Mouse (Mus musculus): Measurements from ENCODE around the gene Cts3.
"Not testable (repeated sequence)": the region's sequence is repeated elsewhere in the genome, so short reads cannot be mapped to it uniquely, and the experiment has no call there.

Cts3 gene

GRCm38 (mm10) chr13:61570027-61570426 lies at the start of gene Cts3:
Gene Cts3 (minus strand): TSS chr13:61570127.
- DNase-seq (ENCODE audit: low spot score) = no peak

GRCm38 (mm10) chr13:61568074-61568473 lies 1.9 kb downstream of the Cts3 start, which contains the start of gene Gm49352:
Gene Gm49352 (minus strand): TSS chr13:61568174.
- not testable (repeated sequence) for DNase-seq (ENCODE audit: low spot score)

- no peak for DNase-seq (ENCODE audit: low spot score)
These were observed 28.3 kb downstream of the Cts3 start, which contains the start of gene Ctsm for GRCm38 (mm10) chr13:61541631-61542030. Gene Ctsm (minus strand): TSS chr13:61541839.
